Mouse (Mus musculus): Measurements from ENCODE around the gene Glb1.

The Glb1 gene

GRCm38 (mm10) chr9:114446887-114447286, 46.0 kb downstream of the Glb1 start:
- DNase-seq, result no peak

- DNase-seq, result peak; percentile 57
These were observed 47.8 kb downstream of the Glb1 start for GRCm38 (mm10) chr9:114448700-114449099.

GRCm38 (mm10) chr9:114449120-114449754, 48.4 kb downstream of the Glb1 start:
- DNase-seq, result peak; percentile 29

- no peak for DNase-seq
These were observed 50.7 kb downstream of the Glb1 start for GRCm38 (mm10) chr9:114451615-114452014.

GRCm38 (mm10) chr9:114452418-114452817, 51.5 kb downstream of the Glb1 start:
- no peak for DNase-seq

- DNase-seq, result no peak
These were observed 54.5 kb downstream of the Glb1 start for GRCm38 (mm10) chr9:114455420-114455819.

GRCm38 (mm10) chr9:114458436-114458835, 57.6 kb downstream of the Glb1 start:
- DNase-seq, result no peak

GRCm38 (mm10) chr9:114462569-114462968, 61.7 kb downstream of the Glb1 start:
- DNase-seq, result no peak

- no peak for DNase-seq
These were observed 64.6 kb downstream of the Glb1 start for GRCm38 (mm10) chr9:114465442-114465841.

- peak; percentile 74 for DNase-seq
These were observed 66.0 kb downstream of the Glb1 start for GRCm38 (mm10) chr9:114466871-114467270.

- DNase-seq, result peak; percentile 53
These were observed 67.3 kb downstream of the Glb1 start for GRCm38 (mm10) chr9:114468217-114468616.

- no peak for DNase-seq
These were observed 67.8 kb downstream of the Glb1 start for GRCm38 (mm10) chr9:114468701-114469100.

GRCm38 (mm10) chr9:114471892-114472291, 71.0 kb downstream of the Glb1 start:
- DNase-seq, result no peak

- no peak for DNase-seq
These were observed 76.1 kb downstream of the Glb1 start for GRCm38 (mm10) chr9:114477019-114477418.

GRCm38 (mm10) chr9:114480940-114481339, 80.1 kb downstream of the Glb1 start:
- no peak for DNase-seq

GRCm38 (mm10) chr9:114484771-114485170, 83.9 kb downstream of the Glb1 start:
- DNase-seq, result no peak

- no peak for DNase-seq
These were observed 85.9 kb downstream of the Glb1 start for GRCm38 (mm10) chr9:114486808-114487207.

GRCm38 (mm10) chr9:114487481-114488258, 86.8 kb downstream of the Glb1 start:
- no peak for DNase-seq

- no peak for DNase-seq
These were observed 95.6 kb downstream of the Glb1 start for GRCm38 (mm10) chr9:114496469-114496868.

GRCm38 (mm10) chr9:114498218-114498617, 97.3 kb downstream of the Glb1 start:
- peak; percentile 87 for DNase-seq

- peak; percentile 69 for DNase-seq
These were observed 99.1 kb downstream of the Glb1 start for GRCm38 (mm10) chr9:114499783-114500515.

- DNase-seq, result no peak
These were observed 100.2 kb downstream of the Glb1 start for GRCm38 (mm10) chr9:114501111-114501510.

GRCm38 (mm10) chr9:114501913-114502312, 101.0 kb downstream of the Glb1 start:
- DNase-seq, result no peak
